22 mouse cellular contexts compared by ENCODE assay signal in genomic region chr4:47845239-47845638, GRCm38 (mm10).
DNase-seq lines count a peak whose midpoint lies in the region; ATAC-seq and TF ChIP-seq lines count a peak whose summit lies in the region.
"Had no signal": no experiment of that assay in that cellular context is flagged by ENCODE, and none has a peak within 500 bp of the region (broad histone marks: within the 10 kb centered on the region; RNA-seq: fewer than 3 reads in every experiment).

No protein-coding gene starts in this region.

- H3K9me3 ChIP-seq in hindbrain, embryonic 10.5 days = no peaks in the 10 kb centered on the region
- H3K9me3 ChIP-seq in hindbrain, embryonic 16.5 days (ENCODE audit: control insufficient read depth, low read length) = no peaks in the 10 kb centered on the region
- H3K9me3 ChIP-seq in kidney, postnatal 0 days (replicated peaks; ENCODE audit: low read length) = no peaks in the 10 kb centered on the region
- no peaks in the 10 kb centered on the region for H3K9me3 ChIP-seq in limb, embryonic 10.5 days (replicated peaks)
- H3K9me3 ChIP-seq: hindbrain, embryonic 15.5 days; midbrain, embryonic 12.5 days had no signal

- intact Hi-C loops in heart, adult 2 months (cut with DNase I) = no loop called here

- H3K27me3 ChIP-seq in hindbrain, embryonic 10.5 days (ENCODE audit: insufficient read depth, poor library complexity, severe bottlenecking) = no peaks in the 10 kb centered on the region
- H3K27me3 ChIP-seq in hindbrain, embryonic 16.5 days (replicated peaks; ENCODE audit: control insufficient read depth, insufficient read depth, low read length) = no peaks in the 10 kb centered on the region
- H3K27me3 ChIP-seq in kidney, postnatal 0 days (ENCODE audit: insufficient read depth, low read length) = no peaks in the 10 kb centered on the region
- H3K27me3 ChIP-seq in kidney, adult 2 months (replicated peaks; ENCODE audit: control insufficient read depth, insufficient read depth, low read length) = no peaks in the 10 kb centered on the region; the same call in 1 of the 2 replicates
- peaks cover 18% of the 10 kb centered on the region for H3K27me3 ChIP-seq in limb, embryonic 10.5 days (ENCODE audit: low read depth, poor library complexity, severe bottlenecking)
- H3K27me3 ChIP-seq in heart, adult 2 months (ENCODE audit: control insufficient read depth, insufficient read depth, low read length) = no peaks in the 10 kb centered on the region
- H3K27me3 ChIP-seq: hindbrain, embryonic 15.5 days; midbrain, embryonic 12.5 days had no signal

- no peak for ATAC-seq in hindbrain, embryonic 16.5 days
- no peak; the same call in 1 of the 2 replicates for ATAC-seq in kidney, postnatal 0 days (replicated peaks; ENCODE audit: low FRiP score, low read depth)
- ATAC-seq: CD4-positive, CD25-positive, alpha-beta regulatory T cell, adult 4 months; forebrain, embryonic 14.5 days; lung, postnatal 0 days had no signal

- TF ChIP-seq POLR2A in kidney, adult 2 months (IDR thresholded peaks at IDR 0.05; ENCODE audit: low read depth, low read length) = no peak
- no peak for TF ChIP-seq POLR2A in heart, adult 2 months (IDR thresholded peaks at IDR 0.05; ENCODE audit: insufficient read depth, low read depth, low read length)

- TF ChIP-seq CTCF in kidney, postnatal 0 days (IDR thresholded peaks at IDR 0.05; ENCODE audit: low read depth) = no peak
- TF ChIP-seq CTCF in kidney, adult 2 months (conservative IDR thresholded peaks at IDR 0.05; ENCODE audit: insufficient read depth, insufficient read length, low read depth, low read length) = no peak
- TF ChIP-seq CTCF in heart, adult 2 months (IDR thresholded peaks at IDR 0.05) = no peak

- no peak overlapping the region for H3K4me3 ChIP-seq in hindbrain, embryonic 10.5 days
- H3K4me3 ChIP-seq in hindbrain, embryonic 16.5 days (ENCODE audit: low read length) = no peak overlapping the region
- no peak overlapping the region for H3K4me3 ChIP-seq in kidney, postnatal 0 days (replicated peaks; ENCODE audit: low read depth, low read length)
- no peak overlapping the region for H3K4me3 ChIP-seq in kidney, adult 2 months (ENCODE audit: insufficient read depth, low read depth, low read length)
- H3K4me3 ChIP-seq in limb, embryonic 10.5 days = no peak overlapping the region
- H3K4me3 ChIP-seq in heart, adult 2 months = no peak overlapping the region
- H3K4me3 ChIP-seq: hindbrain, embryonic 15.5 days; midbrain, embryonic 12.5 days had no signal

- no peaks in the 10 kb centered on the region for H3K36me3 ChIP-seq in hindbrain, embryonic 10.5 days
- H3K36me3 ChIP-seq in hindbrain, embryonic 16.5 days (ENCODE audit: control insufficient read depth, insufficient read depth, low read length) = no peaks in the 10 kb centered on the region
- H3K36me3 ChIP-seq in kidney, postnatal 0 days (ENCODE audit: insufficient read depth, low read length) = no peaks in the 10 kb centered on the region
- no peaks in the 10 kb centered on the region for H3K36me3 ChIP-seq in kidney, adult 2 months (ENCODE audit: control insufficient read depth, insufficient read depth, low read length)
- no peaks in the 10 kb centered on the region for H3K36me3 ChIP-seq in limb, embryonic 10.5 days
- no peaks in the 10 kb centered on the region for H3K36me3 ChIP-seq in heart, adult 2 months (ENCODE audit: control insufficient read depth, insufficient read depth, low read length)
- H3K36me3 ChIP-seq: hindbrain, embryonic 15.5 days; midbrain, embryonic 12.5 days had no signal

- WGBS in hindbrain, embryonic 10.5 days = 50% methylated on average over 4 of the region's 4 CpGs
- 68% methylated on average over 4 of the region's 4 CpGs for WGBS in hindbrain, embryonic 16.5 days
- 43% methylated on average over 4 of the region's 4 CpGs for WGBS in kidney, postnatal 0 days
- WGBS in kidney, adult 2 months = 49% methylated on average over 4 of the region's 4 CpGs
- WGBS in limb, embryonic 10.5 days = 36% methylated on average over 4 of the region's 4 CpGs
- WGBS in heart, adult 2 months = 70% methylated on average over 4 of the region's 4 CpGs

- peak; percentile 27 for DNase-seq in hindbrain, embryonic 10.5 days (ENCODE audit: low spot score)
- DNase-seq in kidney, postnatal 0 days (ENCODE audit: low spot score) = peak; percentile 62
- no peak for DNase-seq in kidney, adult 2 months
- DNase-seq in embryo, embryonic 11.5 days (ENCODE audit: low read depth, low spot score) = peak; percentile 24
- peak; percentile 55 for DNase-seq in limb, embryonic 10.5 days (ENCODE audit: low spot score)
- no peak for DNase-seq in yolk sac, embryonic 10.5 days (ENCODE audit: low spot score)
- DNase-seq in heart, adult 2 months = no peak
- DNase-seq: adrenal gland, postnatal 25 days; cerebellum, adult 8-10 months; cerebellum, postnatal 36 days; gastrocnemius, postnatal 25 days; heart, postnatal 36 days; kidney, adult 8-10 months; left cerebral cortex, postnatal 4 days; right cerebral cortex, postnatal 25 days; thymus, postnatal 25 days had no signal

- no peak for TF ChIP-seq EP300 in heart, adult 2 months (IDR thresholded peaks at IDR 0.05; ENCODE audit: insufficient read depth, low read depth, low read length)

- no peak overlapping the region for H3K4me2 ChIP-seq in hindbrain, embryonic 16.5 days (ENCODE audit: low read length)
- H3K4me2 ChIP-seq in kidney, postnatal 0 days (ENCODE audit: low read length) = no peak overlapping the region
- H3K4me2 ChIP-seq: hindbrain, embryonic 15.5 days; midbrain, embryonic 12.5 days had no signal

- peaks cover 7% of the 10 kb centered on the region; the same call in 1 of the 2 replicates for H3K4me1 ChIP-seq in hindbrain, embryonic 10.5 days (replicated peaks)
- no peaks in the 10 kb centered on the region for H3K4me1 ChIP-seq in hindbrain, embryonic 16.5 days (ENCODE audit: control insufficient read depth, insufficient read depth, low read depth, low read length)
- no peaks in the 10 kb centered on the region for H3K4me1 ChIP-seq in kidney, postnatal 0 days (replicated peaks; ENCODE audit: insufficient read depth, low read length)
- H3K4me1 ChIP-seq in kidney, adult 2 months (ENCODE audit: control insufficient read depth, insufficient read depth, low read length) = no peaks in the 10 kb centered on the region
- H3K4me1 ChIP-seq in limb, embryonic 10.5 days = peaks cover 33% of the 10 kb centered on the region
- no peaks in the 10 kb centered on the region for H3K4me1 ChIP-seq in heart, adult 2 months (ENCODE audit: control insufficient read depth, insufficient read depth, low read length)

- H3K79me2 ChIP-seq in heart, adult 2 months (replicated peaks; ENCODE audit: control insufficient read depth, insufficient read depth, low read length) = no peaks in the 10 kb centered on the region

- H3K27ac ChIP-seq in hindbrain, embryonic 10.5 days = no peak overlapping the region
- no peak overlapping the region for H3K27ac ChIP-seq in hindbrain, embryonic 16.5 days (ENCODE audit: low read depth, low read length)
- no peak overlapping the region for H3K27ac ChIP-seq in kidney, postnatal 0 days
- no peak overlapping the region for H3K27ac ChIP-seq in kidney, adult 2 months (ENCODE audit: insufficient read depth, low read depth, low read length)
- no peak overlapping the region for H3K27ac ChIP-seq in limb, embryonic 10.5 days
- H3K27ac ChIP-seq in heart, adult 2 months = no peak overlapping the region
- H3K27ac ChIP-seq: hindbrain, embryonic 15.5 days; midbrain, embryonic 12.5 days had no signal

- no peak overlapping the region for H3K9ac ChIP-seq in hindbrain, embryonic 16.5 days (ENCODE audit: low read depth, low read length)
- no peak overlapping the region for H3K9ac ChIP-seq in kidney, postnatal 0 days (ENCODE audit: low read depth, low read length)
- H3K9ac ChIP-seq in heart, adult 2 months (ENCODE audit: low read depth, low read length) = no peak overlapping the region
- H3K9ac ChIP-seq: hindbrain, embryonic 15.5 days; midbrain, embryonic 12.5 days had no signal

Comparison
In these comparisons a context has a peak if more than half of its experiments do, and no peak if none do; other contexts are left out.
1. DNase-seq: peak in hindbrain, embryonic 10.5 days (single experiment), kidney, postnatal 0 days (single experiment), embryo, embryonic 11.5 days (single experiment) and limb, embryonic 10.5 days (single experiment); none in kidney, adult 2 months (single experiment), yolk sac, embryonic 10.5 days (single experiment) and heart, adult 2 months (0 of 2).